In the genomic region with DNA sequence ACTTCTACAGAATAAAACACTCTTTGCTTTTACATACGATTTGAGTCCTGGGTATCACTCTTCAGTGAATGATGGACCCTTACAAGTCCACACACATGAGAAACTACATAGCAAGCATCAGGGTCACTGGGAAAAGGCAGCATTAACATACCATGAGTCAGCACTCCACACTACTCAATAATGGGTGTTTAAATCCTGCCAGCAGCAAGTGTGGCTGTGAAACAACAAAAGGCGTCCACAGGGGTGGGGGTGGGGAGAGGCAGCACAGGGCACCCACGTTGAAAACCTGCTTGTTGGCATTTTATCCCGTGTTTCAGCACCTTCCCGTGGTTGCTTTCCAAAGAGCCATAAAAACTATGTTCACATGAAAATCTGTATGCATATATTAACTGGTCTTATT, we compare ENCODE assay signal across 22 mouse cellular contexts.
DNase-seq lines count a peak whose midpoint lies in the region; ATAC-seq lines count a peak whose summit lies in the region.
"Had no signal": no experiment of that assay in that cellular context is flagged by ENCODE, and none has a peak within 500 bp of the region (broad histone marks: within the 10 kb centered on the region; RNA-seq: fewer than 3 reads in every experiment).

No protein-coding gene starts in this region.

- no peak overlapping the region for H3K27ac ChIP-seq in heart, embryonic 10.5 days
- no peak overlapping the region for H3K27ac ChIP-seq in heart, embryonic 12.5 days (ENCODE audit: poor library complexity, severe bottlenecking)
- H3K27ac ChIP-seq in forebrain, embryonic 10.5 days: no peak overlapping the region
- H3K27ac ChIP-seq: embryonic facial prominence, embryonic 13.5 days; embryonic facial prominence, embryonic 15.5 days; forebrain, embryonic 13.5 days; forebrain, embryonic 15.5 days had no signal

- ATAC-seq in heart, embryonic 12.5 days (ENCODE audit: insufficient number of reproducible peaks, low FRiP score): no peak
- ATAC-seq in activated CD4-positive, CD25-positive, alpha-beta regulatory T cell, adult 4 months: no peak
- ATAC-seq: forebrain, embryonic 13.5 days; forebrain, embryonic 15.5 days; forebrain, postnatal 0 days had no signal

- no peak overlapping the region for H3K4me2 ChIP-seq in heart, embryonic 12.5 days
- H3K4me2 ChIP-seq: embryonic facial prominence, embryonic 13.5 days; embryonic facial prominence, embryonic 15.5 days; forebrain, embryonic 13.5 days; forebrain, embryonic 15.5 days had no signal

- H3K36me3 ChIP-seq in heart, embryonic 10.5 days: no peaks in the 10 kb centered on the region
- H3K36me3 ChIP-seq in heart, embryonic 12.5 days: no peaks in the 10 kb centered on the region
- no peaks in the 10 kb centered on the region for H3K36me3 ChIP-seq in forebrain, embryonic 10.5 days (replicated peaks)
- H3K36me3 ChIP-seq: embryonic facial prominence, embryonic 13.5 days; embryonic facial prominence, embryonic 15.5 days; forebrain, embryonic 15.5 days had no signal

- H3K4me3 ChIP-seq in heart, embryonic 10.5 days: no peak overlapping the region
- no peak overlapping the region for H3K4me3 ChIP-seq in heart, embryonic 12.5 days
- H3K4me3 ChIP-seq in forebrain, embryonic 10.5 days: no peak overlapping the region
- H3K4me3 ChIP-seq: embryonic facial prominence, embryonic 13.5 days; embryonic facial prominence, embryonic 15.5 days; erythroblast, embryonic 14.5 days; forebrain, embryonic 13.5 days; forebrain, embryonic 15.5 days had no signal

- peak; percentile 38 for DNase-seq in heart, embryonic 10.5 days (ENCODE audit: low spot score)
- DNase-seq in 3134 (ENCODE audit: extremely low read depth, insufficient read length, low spot score) (peak; percentile 17), ES-CJ7 (ENCODE audit: low read depth, low spot score) (peak; percentile 28)
- no peak for DNase-seq in forebrain, embryonic 10.5 days (ENCODE audit: extremely low spot score, low spot score)
- DNase-seq: adrenal gland, adult 2 months; adrenal gland, postnatal 10 days; adrenal gland, postnatal 25 days; cerebellum, adult 11 months; cerebellum, adult 18-20 months; cerebellum, adult 8-10 months; cerebellum, adult 9-11 months; cerebellum, postnatal 14 days; cerebellum, postnatal 36 days; embryo, embryonic 11 days; forebrain, postnatal 0 days had no signal

- no peaks in the 10 kb centered on the region for H3K27me3 ChIP-seq in heart, embryonic 10.5 days (ENCODE audit: insufficient read depth, poor library complexity, severe bottlenecking)
- H3K27me3 ChIP-seq in heart, embryonic 12.5 days (replicated peaks): no peaks in the 10 kb centered on the region
- H3K27me3 ChIP-seq in forebrain, embryonic 10.5 days (ENCODE audit: poor library complexity, severe bottlenecking): no peaks in the 10 kb centered on the region
- H3K27me3 ChIP-seq: embryonic facial prominence, embryonic 13.5 days; embryonic facial prominence, embryonic 15.5 days; forebrain, embryonic 13.5 days; forebrain, embryonic 15.5 days had no signal

- no peak overlapping the region for H3K9ac ChIP-seq in heart, embryonic 12.5 days
- H3K9ac ChIP-seq: embryonic facial prominence, embryonic 13.5 days; embryonic facial prominence, embryonic 15.5 days; forebrain, embryonic 13.5 days; forebrain, embryonic 15.5 days; forebrain, postnatal 0 days had no signal

- WGBS in heart, embryonic 10.5 days: 87% methylated on average over 5 of the region's 5 CpGs
- WGBS in heart, embryonic 12.5 days: 71% methylated on average over 5 of the region's 5 CpGs
- 89% methylated on average over 5 of the region's 5 CpGs for WGBS in forebrain, embryonic 10.5 days

- no peaks in the 10 kb centered on the region for H3K9me3 ChIP-seq in heart, embryonic 10.5 days
- H3K9me3 ChIP-seq in heart, embryonic 12.5 days (replicated peaks): peaks cover 9% of the 10 kb centered on the region; the same call in 1 of the 2 replicates
- H3K9me3 ChIP-seq in forebrain, embryonic 10.5 days: no peaks in the 10 kb centered on the region
- H3K9me3 ChIP-seq: embryonic facial prominence, embryonic 13.5 days; embryonic facial prominence, embryonic 15.5 days; forebrain, embryonic 13.5 days; forebrain, embryonic 15.5 days had no signal

- H3K4me1 ChIP-seq in heart, embryonic 10.5 days: no peaks in the 10 kb centered on the region
- H3K4me1 ChIP-seq in heart, embryonic 12.5 days (replicated peaks): no peaks in the 10 kb centered on the region
- H3K4me1 ChIP-seq in forebrain, embryonic 10.5 days: peaks cover 10% of the 10 kb centered on the region
- H3K4me1 ChIP-seq: forebrain, embryonic 13.5 days; forebrain, embryonic 15.5 days had no signal
